Mouse (Mus musculus): ENCODE data around the gene Atp7b. TPM values are rescaled to one million over a fixed set of nuclear protein-coding genes. Genes with fewer than 3 reads are reported as not detected.
A peak's percentile ranks its signal among the peaks of the same experiment; 100 is the strongest.

The Atp7b gene
- polyA plus RNA-seq, 1 experiment, result 1.4 TPM

DNA sequence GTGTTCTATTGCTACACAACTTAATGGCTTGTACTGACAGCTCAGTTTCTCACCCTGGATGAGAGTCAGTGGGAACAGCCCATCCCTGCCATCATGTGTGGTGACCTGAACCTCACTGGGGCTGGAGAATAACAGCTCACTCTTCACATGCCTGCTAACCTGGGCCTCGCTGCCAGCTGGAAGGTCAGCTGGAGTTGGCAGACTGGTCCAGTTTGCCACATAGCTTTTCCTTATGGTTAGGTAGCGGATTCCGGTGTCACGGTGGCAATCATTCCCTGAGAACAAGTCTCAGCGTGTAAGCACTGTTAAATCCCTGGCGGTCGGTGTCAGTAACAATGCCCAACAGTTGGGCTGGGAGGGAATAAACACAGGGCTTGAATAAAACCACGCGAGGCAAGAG lies 24.0 kb downstream of the Atp7b start:
- H3K4me1 ChIP-seq (ENCODE audit: control insufficient read depth, insufficient read depth, low read length), result no peaks in the 10 kb centered on the region
- TF ChIP-seq CTCF (IDR thresholded peaks at IDR 0.05; ENCODE audit: extremely low read depth, insufficient read depth, low read length) (no peak), POLR2A (IDR thresholded peaks at IDR 0.05; ENCODE audit: extremely low read depth, insufficient read depth, low read length) (no peak)
- H3K27ac ChIP-seq (ENCODE audit: insufficient read depth, low read length), result no peak overlapping the region
- H3K4me3 ChIP-seq (ENCODE audit: insufficient read depth, low read length), result no peak overlapping the region

- Histone ChIP-seq H3K27ac (ENCODE audit: insufficient read depth, low read length) (no peak overlapping the region), H3K4me1 (ENCODE audit: control insufficient read depth, insufficient read depth, low read length) (no peaks in the 10 kb centered on the region), H3K4me3 (ENCODE audit: insufficient read depth, low read length) (no peak overlapping the region)
- no peak for TF ChIP-seq CTCF (IDR thresholded peaks at IDR 0.05; ENCODE audit: extremely low read depth, insufficient read depth, low read length)
- no peak for TF ChIP-seq POLR2A (IDR thresholded peaks at IDR 0.05; ENCODE audit: extremely low read depth, insufficient read depth, low read length)
These were observed 29.1 kb downstream of the Atp7b start for GRCm38 (mm10) chr8:22030990-22031389.

DNA sequence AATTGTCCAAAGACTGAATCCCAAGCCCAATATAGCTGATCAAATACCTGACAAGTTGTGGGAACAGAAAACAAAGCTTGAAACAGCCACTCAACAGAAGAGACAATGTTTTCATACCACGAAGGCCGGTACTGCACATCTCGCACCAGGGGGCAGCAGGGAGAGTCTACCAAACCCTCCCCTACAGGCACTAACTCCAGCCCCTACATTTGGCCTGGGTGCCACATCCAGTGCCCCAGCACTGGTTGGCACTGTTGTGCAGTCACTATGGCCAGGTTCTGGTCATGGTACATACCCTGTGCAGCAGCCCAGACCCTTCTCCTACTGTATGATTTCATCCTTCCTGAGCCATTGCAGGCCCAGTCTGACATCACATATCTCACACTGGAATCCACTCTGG lies 31.1 kb downstream of the Atp7b start:
- TF ChIP-seq POLR2A (IDR thresholded peaks at IDR 0.05; ENCODE audit: extremely low read depth, insufficient read depth, low read length) (no peak), CTCF (IDR thresholded peaks at IDR 0.05; ENCODE audit: extremely low read depth, insufficient read depth, low read length) (no peak)
- H3K4me3 ChIP-seq (ENCODE audit: insufficient read depth, low read length), result no peak overlapping the region
- H3K27ac ChIP-seq (ENCODE audit: insufficient read depth, low read length), result no peak overlapping the region
- no peaks in the 10 kb centered on the region for H3K4me1 ChIP-seq (ENCODE audit: control insufficient read depth, insufficient read depth, low read length)

- Histone ChIP-seq H3K4me3 (ENCODE audit: insufficient read depth, low read length) (no peak overlapping the region), H3K4me1 (ENCODE audit: control insufficient read depth, insufficient read depth, low read length) (no peaks in the 10 kb centered on the region), H3K27ac (ENCODE audit: insufficient read depth, low read length) (no peak overlapping the region)
- no peak for TF ChIP-seq CTCF (IDR thresholded peaks at IDR 0.05; ENCODE audit: extremely low read depth, insufficient read depth, low read length)
- no peak for TF ChIP-seq POLR2A (IDR thresholded peaks at IDR 0.05; ENCODE audit: extremely low read depth, insufficient read depth, low read length)
These were observed 34.9 kb downstream of the Atp7b start for GRCm38 (mm10) chr8:22025241-22025640.

DNA sequence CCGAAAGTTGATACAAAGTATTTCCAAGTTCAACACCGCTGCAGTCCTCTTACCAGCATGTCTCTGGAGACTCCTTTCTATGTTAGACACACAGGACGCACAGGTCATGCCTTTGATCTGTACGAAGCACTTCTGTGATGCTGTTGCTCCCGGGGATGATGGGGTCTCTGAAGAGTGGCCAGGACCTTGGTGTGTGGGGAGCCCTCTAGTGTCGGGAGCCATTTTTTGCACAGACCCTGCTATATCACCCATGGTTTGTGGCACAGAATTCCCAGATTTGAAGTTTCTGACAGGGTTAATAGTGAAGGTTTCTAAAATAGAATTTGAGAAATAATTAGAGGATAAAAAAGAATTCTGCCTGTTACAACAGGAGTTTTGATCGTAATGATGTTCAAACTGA lies 37.9 kb downstream of the Atp7b start:
- no peak for TF ChIP-seq CTCF (IDR thresholded peaks at IDR 0.05; ENCODE audit: extremely low read depth, insufficient read depth, low read length)
- TF ChIP-seq POLR2A (IDR thresholded peaks at IDR 0.05; ENCODE audit: extremely low read depth, insufficient read depth, low read length), result no peak
- H3K4me3 ChIP-seq (ENCODE audit: insufficient read depth, low read length), result no peak overlapping the region
- no peaks in the 10 kb centered on the region for H3K4me1 ChIP-seq (ENCODE audit: control insufficient read depth, insufficient read depth, low read length)
- no peak overlapping the region for H3K27ac ChIP-seq (ENCODE audit: insufficient read depth, low read length)

DNA sequence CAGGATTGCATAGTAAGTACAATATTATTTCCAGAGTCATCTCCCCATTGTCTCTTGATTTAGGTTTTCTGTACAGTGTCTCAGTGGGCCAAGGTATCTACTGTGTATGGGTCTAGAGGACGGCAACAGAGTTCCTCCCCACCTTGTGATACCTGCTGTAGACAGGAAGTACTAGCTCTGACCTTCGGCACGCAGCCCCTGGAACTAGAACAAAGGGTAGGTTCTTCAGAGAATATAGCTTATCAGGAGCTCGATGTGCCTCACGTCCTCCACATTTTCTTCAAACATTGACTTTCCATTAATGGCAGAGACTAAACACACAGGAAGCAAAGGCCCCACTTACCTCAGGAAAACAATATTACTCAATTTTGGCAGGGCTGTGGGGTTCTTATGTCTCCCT lies 40.6 kb downstream of the Atp7b start:
- H3K4me3 ChIP-seq (ENCODE audit: insufficient read depth, low read length), result no peak overlapping the region
- H3K27ac ChIP-seq (ENCODE audit: insufficient read depth, low read length), result no peak overlapping the region
- no peaks in the 10 kb centered on the region for H3K4me1 ChIP-seq (ENCODE audit: control insufficient read depth, insufficient read depth, low read length)
- TF ChIP-seq CTCF (IDR thresholded peaks at IDR 0.05; ENCODE audit: extremely low read depth, insufficient read depth, low read length) (no peak), POLR2A (IDR thresholded peaks at IDR 0.05; ENCODE audit: extremely low read depth, insufficient read depth, low read length) (no peak)

- H3K27ac ChIP-seq (ENCODE audit: insufficient read depth, low read length), result no peak overlapping the region
These were observed 42.4 kb downstream of the Atp7b start for GRCm38 (mm10) chr8:22017731-22018130.

GRCm38 (mm10) chr8:22013034-22013707 lies 46.9 kb downstream of the Atp7b start:
- TF ChIP-seq POLR2A (IDR thresholded peaks at IDR 0.05; ENCODE audit: extremely low read depth, insufficient read depth, low read length) (no peak), CTCF (IDR thresholded peaks at IDR 0.05; ENCODE audit: extremely low read depth, insufficient read depth, low read length) (no peak)
- peak overlapping the region; percentile 39 for H3K4me3 ChIP-seq (ENCODE audit: insufficient read depth, low read length)

More at GRCm38 (mm10) chr8:22017731-22018130, 42.4 kb downstream of the Atp7b start:
- no peak overlapping the region for H3K4me3 ChIP-seq (ENCODE audit: insufficient read depth, low read length)
- H3K4me1 ChIP-seq (ENCODE audit: control insufficient read depth, insufficient read depth, low read length), result no peaks in the 10 kb centered on the region
- no peak for TF ChIP-seq CTCF (IDR thresholded peaks at IDR 0.05; ENCODE audit: extremely low read depth, insufficient read depth, low read length)
- no peak for TF ChIP-seq POLR2A (IDR thresholded peaks at IDR 0.05; ENCODE audit: extremely low read depth, insufficient read depth, low read length)

GRCm38 (mm10) chr8:22009403-22009802 lies 50.7 kb downstream of the Atp7b start:
- no peaks in the 10 kb centered on the region for H3K4me1 ChIP-seq (ENCODE audit: control insufficient read depth, insufficient read depth, low read length)
- H3K4me3 ChIP-seq (ENCODE audit: insufficient read depth, low read length), result no peak overlapping the region
- no peak for TF ChIP-seq POLR2A (IDR thresholded peaks at IDR 0.05; ENCODE audit: extremely low read depth, insufficient read depth, low read length)
- no peak for TF ChIP-seq CTCF (IDR thresholded peaks at IDR 0.05; ENCODE audit: extremely low read depth, insufficient read depth, low read length)
- H3K27ac ChIP-seq (ENCODE audit: insufficient read depth, low read length), result no peak overlapping the region

More at GRCm38 (mm10) chr8:22013034-22013707, 46.9 kb downstream of the Atp7b start:
- Histone ChIP-seq H3K27ac (ENCODE audit: insufficient read depth, low read length) (no peak overlapping the region), H3K4me1 (ENCODE audit: control insufficient read depth, insufficient read depth, low read length) (no peaks in the 10 kb centered on the region)

DNA sequence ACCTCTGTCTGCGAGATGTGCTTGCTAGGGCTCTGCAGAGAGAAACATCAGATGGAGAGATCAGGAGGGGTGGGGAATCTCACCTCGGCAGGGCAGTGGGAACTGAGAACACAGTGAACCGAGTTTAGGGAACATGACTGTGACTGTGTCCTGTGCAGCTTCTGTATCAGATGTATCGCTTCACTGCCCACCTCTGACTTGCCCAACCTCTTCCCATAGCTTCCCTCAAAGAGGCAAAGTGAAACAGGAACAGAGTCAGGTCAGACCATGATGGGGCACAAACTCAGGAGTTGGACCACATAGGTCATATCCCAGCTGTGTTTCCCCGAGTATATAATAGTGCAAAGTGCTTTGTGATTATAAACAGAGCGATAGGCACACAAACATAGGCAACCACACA lies 53.7 kb downstream of the Atp7b start:
- no peak overlapping the region for H3K27ac ChIP-seq (ENCODE audit: insufficient read depth, low read length)
- H3K4me3 ChIP-seq (ENCODE audit: insufficient read depth, low read length), result no peak overlapping the region
- H3K4me1 ChIP-seq (ENCODE audit: control insufficient read depth, insufficient read depth, low read length), result no peaks in the 10 kb centered on the region
- no peak for TF ChIP-seq CTCF (IDR thresholded peaks at IDR 0.05; ENCODE audit: extremely low read depth, insufficient read depth, low read length)
- no peak for TF ChIP-seq POLR2A (IDR thresholded peaks at IDR 0.05; ENCODE audit: extremely low read depth, insufficient read depth, low read length)
